Mouse (Mus musculus) spleen, postnatal 10 days (tissue): ENCODE measurements around the gene Slc7a8.

ENCODE experiments used
- DNase-seq, 2 experiments: peaks; one replicate each; pipeline ENCODE4 v3.0.0; 2021 to 2022; ENCODE audit warnings: low spot score in 2 of 2

Slc7a8 gene

GRCm38 (mm10) chr14:54737634-54738033 lies 44.1 kb downstream of the Slc7a8 start:
- DNase-seq = no peak

GRCm38 (mm10) chr14:54736555-54737552 lies 44.9 kb downstream of the Slc7a8 start:
- no peak for DNase-seq

GRCm38 (mm10) chr14:54735221-54735620 lies 46.5 kb downstream of the Slc7a8 start:
- no peak for DNase-seq

GRCm38 (mm10) chr14:54734004-54734403 lies 47.7 kb downstream of the Slc7a8 start:
- no peak for DNase-seq

GRCm38 (mm10) chr14:54732206-54732605 lies 49.5 kb downstream of the Slc7a8 start:
- no peak for DNase-seq

- no peak for DNase-seq
Observed at GRCm38 (mm10) chr14:54730305-54730704, 51.4 kb downstream of the Slc7a8 start.

GRCm38 (mm10) chr14:54728823-54729653 lies 52.7 kb downstream of the Slc7a8 start:
- DNase-seq = no peak

GRCm38 (mm10) chr14:54727565-54727964 lies 54.2 kb downstream of the Slc7a8 start:
- DNase-seq = no peak

- DNase-seq = no peak
Observed at GRCm38 (mm10) chr14:54724049-54724448, 57.7 kb downstream of the Slc7a8 start.

- no peak for DNase-seq
Observed at GRCm38 (mm10) chr14:54721711-54722110, 60.0 kb downstream of the Slc7a8 start.

- no peak for DNase-seq
Observed at GRCm38 (mm10) chr14:54720654-54721350, 60.9 kb downstream of the Slc7a8 start.

GRCm38 (mm10) chr14:54720041-54720440 lies 61.7 kb downstream of the Slc7a8 start:
- no peak for DNase-seq

GRCm38 (mm10) chr14:54715402-54715801 lies 66.3 kb downstream of the Slc7a8 start:
- DNase-seq = no peak

GRCm38 (mm10) chr14:54714617-54715081 lies 67.1 kb downstream of the Slc7a8 start:
- DNase-seq = no peak

GRCm38 (mm10) chr14:54714121-54714520 lies 67.6 kb downstream of the Slc7a8 start:
- DNase-seq = peak; percentile 60 to 65

GRCm38 (mm10) chr14:54712861-54713260 lies 68.9 kb downstream of the Slc7a8 start:
- peak in 1 of 2 experiments; percentile 47 for DNase-seq

- no peak for DNase-seq
Observed at GRCm38 (mm10) chr14:54712074-54712473, 69.7 kb downstream of the Slc7a8 start, which contains the start of gene Cebpe. Cebpe (minus strand) TSS chr14:54712174.

- no peak for DNase-seq
Observed at GRCm38 (mm10) chr14:54709054-54709453, 72.7 kb downstream of the Slc7a8 start.

- peak in 1 of 2 experiments; percentile 51 for DNase-seq
Observed at GRCm38 (mm10) chr14:54706589-54707320, 75.0 kb downstream of the Slc7a8 start.

GRCm38 (mm10) chr14:54705844-54706243 lies 75.9 kb downstream of the Slc7a8 start:
- DNase-seq = peak; percentile 66 to 90

- DNase-seq = no peak
Observed at GRCm38 (mm10) chr14:54703207-54703606, 78.5 kb downstream of the Slc7a8 start.
